Mouse (Mus musculus) adrenal gland, postnatal 25 days (tissue): ENCODE data around the gene Trpc4. TPM values are rescaled to one million over a fixed set of nuclear protein-coding genes. Genes with fewer than 3 reads are reported as not detected.

ENCODE experiments used
- DNase-seq: peaks from one replicate; pipeline ENCODE4 v3.0.0; 2021; ENCODE audit warnings: mixed read lengths
- total RNA-seq: library from RNA; stranded (reverse); gene quantifications from 2 replicates; pipeline ENCODE4 v1.2.3, GENCODE M21; 2021

The Trpc4 gene
- total RNA-seq, 1 experiment from 2014 or later, result 0.49 TPM

GRCm38 (mm10) chr3:54269180-54269579, 113.3 kb downstream of the Trpc4 start:
- DNase-seq, result no peak

GRCm38 (mm10) chr3:54274651-54275050, 118.8 kb downstream of the Trpc4 start:
- DNase-seq, result no peak

GRCm38 (mm10) chr3:54289731-54290130, 133.9 kb downstream of the Trpc4 start:
- no peak for DNase-seq

- DNase-seq, result no peak
These were observed 154.8 kb downstream of the Trpc4 start for GRCm38 (mm10) chr3:54310604-54311003.

GRCm38 (mm10) chr3:54314055-54314454, 158.2 kb downstream of the Trpc4 start:
- DNase-seq, result no peak

GRCm38 (mm10) chr3:54352891-54353652, 197.2 kb downstream of the Trpc4 start:
- peak; percentile 76 for DNase-seq

GRCm38 (mm10) chr3:54357561-54357960, 201.7 kb downstream of the Trpc4 start:
- DNase-seq, result no peak

GRCm38 (mm10) chr3:54358463-54359189, 202.8 kb downstream of the Trpc4 start:
- DNase-seq, result peak; percentile 59

GRCm38 (mm10) chr3:54360897-54361296, 205.1 kb downstream of the Trpc4 start, which contains the start of gene Postn:
TSS of gene Postn (plus strand) at chr3:54361109.
- DNase-seq, result no peak

- no peak for DNase-seq
These were observed 205.8 kb downstream of the Trpc4 start for GRCm38 (mm10) chr3:54361656-54362055.

Other genes starting within 250 kb of the Trpc4 start
- gene Postn, start 205.1 kb downstream of the Trpc4 start, total RNA-seq, result 45.6 and 53.5 TPM in 2 replicates